Mouse (Mus musculus) megakaryocyte, embryonic 14.5 days (primary cell): ENCODE measurements around the gene Ptn.

Experiments
- FLI1 ChIP-seq: IDR thresholded peaks from 2 replicates; pipeline ENCODE4 v1.6.1; 2012; ENCODE audit warnings: low read length, inconsistent platforms, mixed read lengths
- GATA1 ChIP-seq: IDR thresholded peaks from 3 replicates; pipeline ENCODE4 v1.6.1; 2012; ENCODE audit warnings: mixed read lengths, low read length, inconsistent platforms, borderline replicate concordance

DNA sequence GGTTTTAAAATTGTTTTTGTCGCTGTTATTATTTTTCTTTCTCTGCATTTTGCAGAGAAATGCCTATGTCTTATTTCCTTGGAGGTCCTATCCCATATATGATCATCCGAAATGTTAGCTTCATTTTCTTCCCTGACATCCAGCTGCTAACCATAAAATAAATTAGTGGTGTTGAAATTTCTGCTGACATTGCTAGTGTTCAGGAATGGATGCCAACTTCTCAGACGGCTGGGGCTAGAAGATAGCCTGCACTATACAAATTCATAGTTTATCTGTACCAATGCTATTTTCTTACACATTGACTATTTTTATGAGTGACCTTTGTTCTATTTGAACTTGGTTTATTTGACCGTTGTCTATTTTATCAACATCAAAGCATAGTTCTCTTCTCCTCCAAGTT, 20.8 kb downstream of the Ptn start:
- TF ChIP-seq GATA1 (no peak), FLI1 (no peak)
